Mouse (Mus musculus): ENCODE measurements around the gene Sigmar1.
"Not testable (repeated sequence)": the region's sequence is repeated elsewhere in the genome, so short reads cannot be mapped to it uniquely, and the experiment has no call there.

Sigmar1 gene

GRCm38 (mm10) chr4:41707011-41707535, 48.9 kb downstream of the Sigmar1 start:
- DNase-seq, result peak; percentile 79

GRCm38 (mm10) chr4:41705922-41706754, 49.8 kb downstream of the Sigmar1 start:
- no peak for DNase-seq

GRCm38 (mm10) chr4:41704651-41705050, 51.3 kb downstream of the Sigmar1 start:
- no peak for DNase-seq

- not testable (repeated sequence) for DNase-seq
Observed at GRCm38 (mm10) chr4:41702226-41702625, 53.7 kb downstream of the Sigmar1 start.

- DNase-seq, result peak; percentile 30
Observed at GRCm38 (mm10) chr4:41700224-41700623, 55.7 kb downstream of the Sigmar1 start.

GRCm38 (mm10) chr4:41699783-41700182, 56.2 kb downstream of the Sigmar1 start, which contains the start of gene Il11ra1:
Gene Il11ra1 (plus strand): TSS chr4:41699989.
- DNase-seq, result peak; percentile 47

GRCm38 (mm10) chr4:41698421-41699016, 57.4 kb downstream of the Sigmar1 start:
- DNase-seq, result peak; percentile 82

GRCm38 (mm10) chr4:41696930-41697841, 58.8 kb downstream of the Sigmar1 start, which contains the start of gene Cntfr:
Gene Cntfr (minus strand): TSS chr4:41697089.
- DNase-seq, result peak; percentile 86

- not testable (repeated sequence) for DNase-seq
Observed at GRCm38 (mm10) chr4:41696452-41696851, 59.5 kb downstream of the Sigmar1 start.

GRCm38 (mm10) chr4:41695800-41696199, 60.2 kb downstream of the Sigmar1 start:
- not testable (repeated sequence) for DNase-seq

GRCm38 (mm10) chr4:41693511-41693910, 62.4 kb downstream of the Sigmar1 start:
- DNase-seq, result not testable (repeated sequence)

- not testable (repeated sequence) for DNase-seq
Observed at GRCm38 (mm10) chr4:41690014-41690413, 65.9 kb downstream of the Sigmar1 start.

GRCm38 (mm10) chr4:41688562-41688961, 67.4 kb downstream of the Sigmar1 start:
- DNase-seq, result not testable (repeated sequence)
